Mouse (Mus musculus): ENCODE data around the gene Mical3.

DNA sequence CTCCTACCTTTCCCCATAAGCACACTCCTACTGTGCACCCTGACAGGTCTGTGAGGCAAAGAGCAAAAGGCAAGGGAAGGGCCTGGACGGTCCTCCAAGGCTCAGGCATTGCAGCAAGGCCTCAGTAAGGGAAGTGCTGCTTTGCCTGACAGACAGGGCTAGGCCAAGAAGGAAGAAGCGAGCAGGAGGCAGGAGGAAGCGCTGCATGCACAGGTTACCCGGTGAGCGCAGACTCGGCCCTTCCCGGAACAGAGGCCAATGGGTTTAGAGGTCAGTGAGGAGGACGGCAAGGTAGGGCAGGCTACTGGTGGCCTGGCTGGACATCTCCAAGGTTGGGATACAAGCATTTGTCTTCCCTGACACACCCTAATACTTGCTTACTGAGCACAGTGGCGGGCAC is 44.6 kb downstream of the Mical3 start:
- TF ChIP-seq CTCF (IDR thresholded peaks at IDR 0.05; ENCODE audit: control insufficient read depth, insufficient read depth, insufficient read length) (no peak), USF1 (IDR thresholded peaks at IDR 0.05; ENCODE audit: low read depth) (no peak), MYOG (IDR thresholded peaks at IDR 0.05; ENCODE audit: control insufficient read depth, extremely low read depth, insufficient read length) (no peak), MYOD1 (IDR thresholded peaks at IDR 0.05; ENCODE audit: control insufficient read depth, insufficient read length, low read depth) (no peak), MAX (IDR thresholded peaks at IDR 0.05) (no peak)

Data from C2C12 (cell line).